Mouse (Mus musculus): Measurements from ENCODE around the gene BC067074.

DNA sequence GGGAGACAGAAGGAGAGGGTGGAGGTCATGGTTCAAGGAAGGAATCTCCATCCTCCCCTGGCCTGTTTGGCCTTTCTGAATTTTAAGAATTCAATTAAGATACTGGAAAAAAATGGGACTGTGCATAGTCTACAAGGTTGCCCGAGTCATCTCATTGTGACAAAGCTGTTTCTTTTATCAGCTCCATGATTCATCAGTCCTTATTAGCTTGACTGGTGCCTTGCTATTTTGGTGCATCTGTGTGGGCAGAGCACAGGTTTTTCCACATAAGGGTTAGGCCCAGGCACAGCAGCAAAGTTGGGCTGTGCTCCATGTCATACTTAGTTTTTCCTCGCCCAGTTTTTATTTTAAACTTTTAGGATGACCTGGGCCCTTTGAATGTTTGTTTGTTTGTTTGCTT, 36.2 kb upstream of the BC067074 start:
- TF ChIP-seq POLR2A (IDR thresholded peaks at IDR 0.05; ENCODE audit: control insufficient read depth, extremely low read depth, insufficient read depth, low read length, poor library complexity) = no peak
- TF ChIP-seq CTCF (IDR thresholded peaks at IDR 0.05; ENCODE audit: borderline replicate concordance, control insufficient read depth, extremely low read depth, insufficient read depth, low read length, poor library complexity) = no peak
